Mouse (Mus musculus): Measurements from ENCODE around the gene Sec63. TPM values are rescaled to one million over a fixed set of nuclear protein-coding genes. Genes with fewer than 3 reads are reported as not detected.

Gene Sec63
- 10 to 100 TPM; 40.0 to 46.1 TPM for total RNA-seq (2023)

GRCm38 (mm10) chr10:42760999-42761900 is at the start of gene Sec63:
TSS of gene Sec63 (plus strand) at chr10:42761496.

GRCm38 (mm10) chr10:42860159-42860911 is 99.0 kb downstream of the Sec63 start, which contains the start of gene Scml4:
TSS of gene Scml4 (plus strand) at chr10:42860370.

Other genes starting within 250 kb of the Sec63 start
- gene Nr2e1, start 177.9 kb upstream of the Sec63 start, total RNA-seq (2023): not detected
- 10 to 100 TPM; 43.2 to 44.9 TPM for gene Ostm1, start 177.7 kb upstream of the Sec63 start, total RNA-seq (2023)
- gene Scml4, start 98.9 kb downstream of the Sec63 start, total RNA-seq (2023): 1 to 10 TPM; 2.6 to 3.8 TPM

All from monocyte, adult 59 days (primary cell).